Mouse (Mus musculus): Measurements from ENCODE around the gene Olfr1506. TPM values are rescaled to one million over a fixed set of nuclear protein-coding genes. Genes with fewer than 3 reads are reported as not detected.

Gene Olfr1506
- polyA plus RNA-seq, 1 experiment from 2014 or later = not detected

Other genes with a start within 250 kb of the Olfr1506 start
- not detected in 2 replicates for gene Olfr1261, start 233.3 kb downstream of the Olfr1506 start, polyA plus RNA-seq (2015; fragmentation: Nextera tagmentation; extraction: Ambion mirVana)
- not detected in 2 replicates for gene Olfr1262, start 224.3 kb downstream of the Olfr1506 start, polyA plus RNA-seq (2015; fragmentation: Nextera tagmentation; extraction: Ambion mirVana)
- not detected in 2 replicates for gene Olfr1263, start 212.4 kb downstream of the Olfr1506 start, polyA plus RNA-seq (2015; fragmentation: Nextera tagmentation; extraction: Ambion mirVana)
- gene Olfr1264, start 198.9 kb downstream of the Olfr1506 start, polyA plus RNA-seq (2015; fragmentation: Nextera tagmentation; extraction: Ambion mirVana) = not detected in 2 replicates
- gene Olfr1265, start 189.2 kb downstream of the Olfr1506 start, polyA plus RNA-seq (2015; fragmentation: Nextera tagmentation; extraction: Ambion mirVana) = not detected in 2 replicates
- gene Olfr140, start 160.9 kb downstream of the Olfr1506 start, polyA plus RNA-seq (2015; fragmentation: Nextera tagmentation; extraction: Ambion mirVana) = not detected in 2 replicates
- gene Olfr1269, start 103.1 kb downstream of the Olfr1506 start, polyA plus RNA-seq (2015; fragmentation: Nextera tagmentation; extraction: Ambion mirVana) = not detected in 2 replicates
- gene Olfr32, start 82.2 kb downstream of the Olfr1506 start, polyA plus RNA-seq (2015; fragmentation: Nextera tagmentation; extraction: Ambion mirVana) = not detected in 2 replicates
- not detected in 2 replicates for gene Olfr1270, start 71.4 kb downstream of the Olfr1506 start, polyA plus RNA-seq (2015; fragmentation: Nextera tagmentation; extraction: Ambion mirVana)
- gene Olfr142, start 33.1 kb upstream of the Olfr1506 start, polyA plus RNA-seq (2015; fragmentation: Nextera tagmentation; extraction: Ambion mirVana) = not detected in 2 replicates
- not detected in 2 replicates for gene Olfr1271, start 46.5 kb upstream of the Olfr1506 start, polyA plus RNA-seq (2015; fragmentation: Nextera tagmentation; extraction: Ambion mirVana)
- not detected in 2 replicates for gene Olfr1272, start 68.3 kb upstream of the Olfr1506 start, polyA plus RNA-seq (2015; fragmentation: Nextera tagmentation; extraction: Ambion mirVana)
- 0.05 TPM in 1 of 2 replicates, not detected in the other for gene Gm13769, start 97.7 kb upstream of the Olfr1506 start, polyA plus RNA-seq (2015; fragmentation: Nextera tagmentation; extraction: Ambion mirVana)
- gene Olfr1274-ps, start 174.2 kb upstream of the Olfr1506 start, polyA plus RNA-seq (2015; fragmentation: Nextera tagmentation; extraction: Ambion mirVana) = not detected in 2 replicates

Data from intestine, embryonic 16.5 days (tissue).